Mouse (Mus musculus) c-Kit-positive CD71-negative TER-119-negative erythroid progenitor cells, embryonic 14.5 days (primary cell): ENCODE results near the gene Snapc3.

Source experiments
- DNase-seq: peaks from one replicate; pipeline ENCODE4 v3.0.0-alpha.2; 2013; ENCODE audit warnings: low read depth

Snapc3 gene

GRCm38 (mm10) chr4:83417160-83417819 is at the start of gene Snapc3:
Gene Snapc3, plus strand, starts transcription at chr4:83417724.
- DNase-seq = peak; percentile 89

GRCm38 (mm10) chr4:83373381-83373780 is 44.1 kb upstream of the Snapc3 start:
- DNase-seq = no peak

GRCm38 (mm10) chr4:83375650-83376049 is 41.9 kb upstream of the Snapc3 start:
- DNase-seq = no peak

- no peak for DNase-seq
Observed at GRCm38 (mm10) chr4:83376461-83377015, 41.0 kb upstream of the Snapc3 start.

- DNase-seq = no peak
Observed at GRCm38 (mm10) chr4:83379036-83379435, 38.5 kb upstream of the Snapc3 start.

- no peak for DNase-seq
Observed at GRCm38 (mm10) chr4:83379746-83380145, 37.8 kb upstream of the Snapc3 start.

- no peak for DNase-seq
Observed at GRCm38 (mm10) chr4:83380266-83380665, 37.3 kb upstream of the Snapc3 start.

- DNase-seq = peak; percentile 50
Observed at GRCm38 (mm10) chr4:83383899-83384490, 33.5 kb upstream of the Snapc3 start.

- DNase-seq = no peak
Observed at GRCm38 (mm10) chr4:83385091-83385490, 32.4 kb upstream of the Snapc3 start.

GRCm38 (mm10) chr4:83390551-83390950 is 27.0 kb upstream of the Snapc3 start:
- DNase-seq = no peak

GRCm38 (mm10) chr4:83391956-83392355 is 25.6 kb upstream of the Snapc3 start:
- DNase-seq = no peak

GRCm38 (mm10) chr4:83393733-83394132 is 23.8 kb upstream of the Snapc3 start:
- no peak for DNase-seq

- DNase-seq = no peak
Observed at GRCm38 (mm10) chr4:83396346-83396745, 21.2 kb upstream of the Snapc3 start.

GRCm38 (mm10) chr4:83396996-83397770 is 20.3 kb upstream of the Snapc3 start:
- no peak for DNase-seq

- no peak for DNase-seq
Observed at GRCm38 (mm10) chr4:83398527-83398926, 19.0 kb upstream of the Snapc3 start.

GRCm38 (mm10) chr4:83400691-83401595 is 16.6 kb upstream of the Snapc3 start:
- no peak for DNase-seq

GRCm38 (mm10) chr4:83401712-83402111 is 15.8 kb upstream of the Snapc3 start:
- DNase-seq = no peak

- peak; percentile 7 for DNase-seq
Observed at GRCm38 (mm10) chr4:83407688-83408087, 9.8 kb upstream of the Snapc3 start.

- no peak for DNase-seq
Observed at GRCm38 (mm10) chr4:83409867-83410505, 7.5 kb upstream of the Snapc3 start.

- no peak for DNase-seq
Observed at GRCm38 (mm10) chr4:83412060-83412459, 5.5 kb upstream of the Snapc3 start.

GRCm38 (mm10) chr4:83414241-83414824 is 3.2 kb upstream of the Snapc3 start:
- no peak for DNase-seq
